Mouse (Mus musculus): Measurements from ENCODE around the gene Gsdma. TPM values are rescaled to one million over a fixed set of nuclear protein-coding genes. Genes with fewer than 3 reads are reported as not detected.

The Gsdma gene
- polyA plus RNA-seq (2014; fragmentation: Illumina TruSeq; extraction: RNeasy Lipid Tissue Mini Kit (QIAGEN cat#74804)), result not detected

DNA sequence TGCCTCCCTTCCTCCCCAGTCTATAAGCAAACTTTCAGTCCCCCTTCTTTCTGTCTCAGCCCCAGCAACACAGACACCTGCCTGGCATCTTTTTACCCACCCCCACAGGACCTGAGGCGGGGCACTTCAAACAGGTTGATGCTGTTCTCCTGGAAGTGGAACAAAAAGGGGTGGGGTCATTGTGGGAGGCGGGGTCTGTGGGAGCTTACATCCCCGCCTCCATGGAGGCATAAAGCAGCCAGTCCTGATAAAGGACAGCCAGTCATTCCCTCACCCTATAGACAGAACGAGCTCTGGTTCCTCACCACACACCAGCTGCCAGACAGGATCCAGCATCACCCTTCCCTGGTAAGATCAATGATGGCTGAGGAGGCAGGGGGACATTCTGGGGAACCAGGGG, at the start of gene Gsdma:
Gene Gsdma (plus strand): TSS at position 261 of the 400 bp plus-strand sequence.

DNA sequence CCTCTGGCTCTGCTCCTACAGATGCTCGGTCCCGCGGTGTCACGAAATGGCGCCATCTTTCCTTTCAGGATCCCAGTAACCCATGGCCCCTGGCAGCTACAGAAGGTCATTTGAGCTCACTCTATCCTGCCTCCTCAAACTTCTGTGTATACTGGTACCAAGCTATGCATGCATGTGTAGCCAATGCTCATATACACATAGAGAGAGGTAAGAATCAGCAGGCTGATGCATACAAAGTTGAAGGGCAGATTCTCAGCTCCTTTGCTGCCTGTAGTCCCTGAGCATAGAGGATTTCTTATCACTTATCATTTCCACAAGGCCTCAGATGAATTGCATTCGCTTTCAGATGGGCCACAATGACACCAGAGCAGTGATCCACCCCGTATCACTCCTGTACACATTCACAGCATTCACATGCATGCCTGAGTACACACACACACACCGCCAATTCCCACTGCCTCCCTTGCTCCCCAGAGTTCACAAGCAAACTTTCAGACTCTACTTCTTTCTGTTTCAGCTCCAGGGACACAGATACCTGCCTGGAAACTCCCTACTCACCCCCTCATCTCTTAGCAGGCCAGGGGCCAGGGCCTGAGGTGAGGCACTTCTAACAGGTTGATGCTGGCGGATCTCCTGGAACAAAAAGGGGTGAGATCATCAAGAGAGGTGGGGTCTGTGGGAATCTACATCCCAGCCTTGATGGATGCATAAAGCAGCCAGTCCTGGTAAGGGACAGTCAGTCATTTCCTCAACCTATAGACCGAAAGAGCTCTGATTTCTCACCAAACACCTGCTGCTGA, 38.3 kb upstream of the Gsdma start, which contains the start of the genes Gm12355 and Gsdma3:
Gene Gm12355 (minus strand): TSS at position 51 of the 800 bp plus-strand sequence.
Gene Gsdma3 (plus strand): TSS at position 750 of the 800 bp plus-strand sequence.

GRCm38 (mm10) chr11:98646459-98646858, 17.7 kb upstream of the Gsdma start, which contains the start of gene Gsdma2:
TSS of gene Gsdma2 (plus strand) at chr11:98646759.

DNA sequence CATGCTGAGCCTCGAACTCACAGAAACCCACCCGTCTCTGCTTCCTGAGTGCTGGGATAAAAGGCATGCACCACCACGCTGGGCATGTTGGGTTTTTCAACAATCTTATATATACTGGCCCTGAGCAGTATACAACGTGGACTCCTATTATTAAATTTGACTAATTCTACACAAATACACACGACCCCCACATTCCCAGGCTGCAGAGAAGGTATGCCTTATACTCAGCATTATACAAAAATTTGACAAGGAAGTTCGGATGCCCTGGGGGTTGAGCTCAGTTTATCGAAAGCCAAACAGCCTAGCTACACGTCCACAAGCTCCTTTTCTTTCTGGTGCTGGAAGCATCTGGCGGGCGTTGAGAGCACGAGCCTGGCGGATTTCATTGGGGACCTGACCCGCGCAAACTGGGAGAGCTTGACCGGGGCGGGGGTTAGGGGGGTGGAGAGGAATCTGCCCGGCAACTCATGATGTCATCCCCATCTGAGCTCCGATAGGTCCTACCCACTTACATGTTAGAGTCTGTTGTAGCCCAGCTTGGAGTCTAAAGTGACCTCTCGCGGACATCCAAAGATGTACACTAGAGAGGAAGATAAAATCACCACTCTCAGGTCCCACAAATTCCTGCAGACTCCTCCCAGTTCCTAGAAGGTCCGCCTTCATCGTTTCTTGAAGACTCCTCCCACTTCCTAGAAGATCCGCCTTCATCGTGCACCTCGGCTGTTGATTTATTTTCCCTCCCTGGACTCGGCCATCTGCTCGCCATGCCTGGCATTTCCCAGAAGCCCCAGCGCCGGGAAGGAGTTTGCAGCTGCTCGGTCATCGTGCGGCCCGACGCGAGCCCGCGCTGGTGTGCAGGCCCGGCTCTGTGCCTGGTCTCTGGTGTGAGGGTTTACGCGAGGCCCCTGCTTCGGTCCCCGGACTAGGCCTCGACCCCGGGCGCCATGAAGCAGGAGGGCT, 17.9 kb downstream of the Gsdma start, which contains the start of gene Psmd3:
Gene Psmd3 (plus strand): TSS at position 769 of the 960 bp plus-strand sequence.

DNA sequence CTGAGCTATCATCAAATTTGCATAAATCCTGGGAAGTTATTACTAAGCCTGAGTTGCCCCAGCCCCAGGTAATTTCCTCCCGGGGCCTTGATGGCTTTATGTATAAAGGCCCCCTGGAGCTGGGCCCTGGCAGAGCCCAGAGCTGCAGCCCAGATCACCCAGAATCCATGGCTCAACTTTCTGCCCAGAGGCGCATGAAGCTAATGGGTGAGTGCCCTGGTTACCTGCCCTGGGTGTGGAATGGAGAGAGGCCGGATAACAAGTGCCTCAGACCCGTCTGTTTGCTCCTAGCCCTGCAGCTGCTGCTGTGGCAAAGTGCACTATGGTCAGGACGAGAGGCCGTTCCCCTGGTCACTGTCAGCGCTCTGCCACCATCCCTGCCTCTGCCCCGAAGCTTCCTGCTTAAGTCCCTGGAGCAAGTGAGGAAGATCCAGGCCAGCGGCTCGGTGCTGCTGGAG, 37.1 kb downstream of the Gsdma start, which contains the start of gene Csf3:
Gene Csf3 (plus strand): TSS at position 51 of the 458 bp plus-strand sequence.

Other genes starting within 250 kb of the Gsdma start
- 30.3 TPM for gene Mien1, start 225.4 kb upstream of the Gsdma start, polyA plus RNA-seq (2014; fragmentation: Illumina TruSeq; extraction: RNeasy Lipid Tissue Mini Kit (QIAGEN cat#74804))
- 0.31 TPM for gene Grb7, start 218.0 kb upstream of the Gsdma start, polyA plus RNA-seq (2014; fragmentation: Illumina TruSeq; extraction: RNeasy Lipid Tissue Mini Kit (QIAGEN cat#74804))
- 0.31 TPM for gene Ikzf3, start 118.3 kb upstream of the Gsdma start, polyA plus RNA-seq (2014; fragmentation: Illumina TruSeq; extraction: RNeasy Lipid Tissue Mini Kit (QIAGEN cat#74804))
- 0.60 TPM for gene Zpbp2, start 113.3 kb upstream of the Gsdma start, polyA plus RNA-seq (2014; fragmentation: Illumina TruSeq; extraction: RNeasy Lipid Tissue Mini Kit (QIAGEN cat#74804))
- gene Ormdl3, start 77.0 kb upstream of the Gsdma start, polyA plus RNA-seq (2014; fragmentation: Illumina TruSeq; extraction: RNeasy Lipid Tissue Mini Kit (QIAGEN cat#74804)), result 6.9 TPM
- not detected for gene Lrrc3c, start 66.1 kb upstream of the Gsdma start, polyA plus RNA-seq (2014; fragmentation: Illumina TruSeq; extraction: RNeasy Lipid Tissue Mini Kit (QIAGEN cat#74804))
- gene Gm12355, start 38.7 kb upstream of the Gsdma start, polyA plus RNA-seq (2014; fragmentation: Illumina TruSeq; extraction: RNeasy Lipid Tissue Mini Kit (QIAGEN cat#74804)), result 0.80 TPM
- gene Gsdma3, start 38.0 kb upstream of the Gsdma start, polyA plus RNA-seq (2014; fragmentation: Illumina TruSeq; extraction: RNeasy Lipid Tissue Mini Kit (QIAGEN cat#74804)), result not detected
- gene Gsdma2, start 17.6 kb upstream of the Gsdma start, polyA plus RNA-seq (2014; fragmentation: Illumina TruSeq; extraction: RNeasy Lipid Tissue Mini Kit (QIAGEN cat#74804)), result not detected
- 14.8 TPM for gene Psmd3, start 18.2 kb downstream of the Gsdma start, polyA plus RNA-seq (2014; fragmentation: Illumina TruSeq; extraction: RNeasy Lipid Tissue Mini Kit (QIAGEN cat#74804))
- not detected for gene Csf3, start 36.9 kb downstream of the Gsdma start, polyA plus RNA-seq (2014; fragmentation: Illumina TruSeq; extraction: RNeasy Lipid Tissue Mini Kit (QIAGEN cat#74804))
- 6.5 TPM for gene Med24, start 65.1 kb downstream of the Gsdma start, polyA plus RNA-seq (2014; fragmentation: Illumina TruSeq; extraction: RNeasy Lipid Tissue Mini Kit (QIAGEN cat#74804))
- gene Thra, start 76.3 kb downstream of the Gsdma start, polyA plus RNA-seq (2014; fragmentation: Illumina TruSeq; extraction: RNeasy Lipid Tissue Mini Kit (QIAGEN cat#74804)), result 8.4 TPM
- gene Nr1d1, start 111.0 kb downstream of the Gsdma start, polyA plus RNA-seq (2014; fragmentation: Illumina TruSeq; extraction: RNeasy Lipid Tissue Mini Kit (QIAGEN cat#74804)), result 1.6 TPM
- gene Msl1, start 131.2 kb downstream of the Gsdma start, polyA plus RNA-seq (2014; fragmentation: Illumina TruSeq; extraction: RNeasy Lipid Tissue Mini Kit (QIAGEN cat#74804)), result 113 TPM
- gene Casc3, start 140.6 kb downstream of the Gsdma start, polyA plus RNA-seq (2014; fragmentation: Illumina TruSeq; extraction: RNeasy Lipid Tissue Mini Kit (QIAGEN cat#74804)), result 24.9 TPM
- 0.63 TPM for gene Rapgefl1, start 172.4 kb downstream of the Gsdma start, polyA plus RNA-seq (2014; fragmentation: Illumina TruSeq; extraction: RNeasy Lipid Tissue Mini Kit (QIAGEN cat#74804))
- gene Wipf2, start 199.3 kb downstream of the Gsdma start, polyA plus RNA-seq (2014; fragmentation: Illumina TruSeq; extraction: RNeasy Lipid Tissue Mini Kit (QIAGEN cat#74804)), result 12.0 TPM
- gene Cdc6, start 243.4 kb downstream of the Gsdma start, polyA plus RNA-seq (2014; fragmentation: Illumina TruSeq; extraction: RNeasy Lipid Tissue Mini Kit (QIAGEN cat#74804)), result 6.8 TPM